Mouse (Mus musculus) thymus, postnatal 25 days (tissue): ENCODE results near the gene Elk3.

Experiments used
- DNase-seq: peaks from one replicate; pipeline ENCODE4 v3.0.0; 2022

Gene Elk3

DNA sequence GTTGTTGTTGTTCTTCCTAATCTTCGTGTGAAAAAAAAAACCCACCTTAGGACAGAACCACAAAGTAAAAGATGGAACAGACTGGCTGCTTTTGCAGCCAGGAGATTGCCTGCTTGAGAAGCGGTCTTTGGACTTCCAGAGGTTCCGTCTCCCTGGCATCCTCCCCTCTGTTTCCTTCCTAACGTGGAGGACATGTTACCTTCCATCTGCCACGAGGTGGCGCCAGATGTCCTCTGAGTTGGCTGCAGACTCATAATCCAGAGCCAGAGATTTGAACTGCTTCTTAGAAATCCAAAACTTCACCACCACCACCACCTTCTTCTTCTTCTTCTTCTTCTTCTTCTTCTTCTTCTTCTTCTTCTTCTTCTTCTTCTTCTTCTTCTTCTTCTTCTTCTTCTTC lies 19.1 kb downstream of the Elk3 start:
- DNase-seq, result peak; percentile 84

- no peak for DNase-seq
Observed at GRCm38 (mm10) chr10:93291352-93291751, 19.6 kb downstream of the Elk3 start.

DNA sequence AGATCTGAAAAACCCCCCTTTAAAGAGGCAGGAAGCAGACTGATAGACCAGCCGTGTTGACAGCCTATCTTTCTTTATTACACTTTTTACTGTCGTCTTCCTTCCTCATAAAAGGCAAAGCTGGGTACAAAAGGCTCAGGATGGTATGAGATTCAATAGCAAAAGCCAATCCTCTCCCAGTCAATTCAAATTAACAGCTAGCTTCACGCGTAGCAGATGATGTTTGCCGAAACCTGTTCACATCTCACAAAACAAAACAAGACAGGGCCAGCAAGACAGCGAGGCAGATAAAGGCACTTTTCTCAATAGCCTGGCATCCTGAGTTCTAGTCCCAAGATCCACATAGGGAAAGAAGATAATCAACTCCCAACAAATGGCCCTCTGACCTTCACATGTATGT lies 21.5 kb downstream of the Elk3 start:
- DNase-seq, result no peak

DNA sequence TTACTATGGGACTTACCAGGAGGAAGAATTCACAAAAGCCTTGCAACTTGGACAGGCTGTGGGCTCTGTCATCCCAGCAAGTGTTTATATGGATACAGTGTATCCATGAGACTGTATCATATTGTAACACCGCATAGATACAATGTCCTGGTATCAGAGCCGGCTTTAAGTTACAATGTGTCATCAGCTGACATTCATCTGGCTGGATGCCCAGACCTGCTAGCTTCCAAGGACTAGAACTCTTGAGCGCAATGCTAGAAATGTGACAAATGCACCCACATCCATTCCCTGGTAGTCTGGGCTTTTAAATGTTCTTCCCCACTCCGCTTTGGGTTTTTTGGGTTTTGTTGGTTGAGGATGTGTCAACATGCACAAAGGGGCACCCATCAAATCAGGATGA lies 22.6 kb downstream of the Elk3 start:
- no peak for DNase-seq

GRCm38 (mm10) chr10:93287551-93288145 lies 23.3 kb downstream of the Elk3 start:
- no peak for DNase-seq

DNA sequence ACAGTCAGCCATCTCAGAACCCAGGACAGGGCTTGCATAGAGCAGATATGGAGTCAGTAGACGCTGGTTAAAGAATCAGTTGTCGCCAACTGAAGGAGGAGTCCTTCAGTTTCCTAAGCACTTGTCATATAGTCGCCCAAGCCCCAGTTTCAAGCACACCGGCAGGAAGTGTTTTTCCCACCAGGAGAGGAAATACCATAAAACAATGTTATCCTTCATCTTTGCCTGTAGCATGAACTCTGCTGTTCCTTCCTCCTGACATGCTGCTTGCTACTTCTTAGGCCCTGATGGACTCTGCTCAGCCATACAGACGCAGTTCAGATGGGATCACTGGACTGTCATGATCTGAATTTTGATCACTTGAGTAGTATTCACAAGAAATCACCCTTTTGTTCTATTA lies 25.4 kb downstream of the Elk3 start:
- no peak for DNase-seq

GRCm38 (mm10) chr10:93283258-93283657 lies 27.7 kb downstream of the Elk3 start:
- peak; percentile 47 for DNase-seq

DNA sequence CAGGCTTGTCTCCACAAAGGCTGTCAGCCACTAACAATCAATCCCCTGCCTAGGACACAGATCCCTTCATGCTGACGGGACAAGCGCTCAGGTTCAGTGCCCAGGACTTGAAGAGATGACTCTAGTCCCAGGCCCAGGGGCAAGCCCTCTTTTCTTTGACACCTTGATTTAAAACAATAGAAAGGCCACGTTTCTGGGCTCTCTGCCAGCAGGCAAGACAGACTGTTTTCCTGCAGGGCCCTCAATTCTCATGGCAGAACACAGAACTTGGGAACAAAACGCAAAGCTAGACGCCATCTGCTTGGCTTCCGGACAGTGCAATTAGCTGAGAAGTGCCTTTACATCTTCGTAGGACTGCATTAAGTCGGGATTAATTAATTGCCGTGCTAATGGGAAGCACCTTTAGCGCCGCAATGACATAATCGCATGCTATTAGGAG lies 28.4 kb downstream of the Elk3 start:
- no peak for DNase-seq

DNA sequence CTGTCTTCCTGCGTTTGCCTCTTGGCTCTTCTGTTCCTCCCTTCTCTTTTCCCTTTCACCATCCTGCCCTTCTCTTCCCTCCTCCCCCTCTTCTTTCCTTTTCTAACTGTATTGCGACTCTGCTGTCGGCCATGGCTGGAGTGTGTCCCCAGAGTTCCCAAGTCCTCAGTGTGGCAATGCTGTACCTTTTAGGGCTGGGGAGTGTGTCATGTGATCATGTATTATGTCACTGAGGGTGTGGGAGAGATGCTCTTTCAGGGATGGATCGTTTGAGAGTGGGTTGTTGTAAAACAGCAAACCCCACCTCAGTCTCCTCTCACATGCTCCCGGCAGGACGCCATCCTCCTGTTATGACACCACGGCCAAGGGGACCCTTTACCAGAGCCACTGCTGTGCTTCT lies 29.8 kb downstream of the Elk3 start:
- no peak for DNase-seq

GRCm38 (mm10) chr10:93280586-93280985 lies 30.3 kb downstream of the Elk3 start:
- DNase-seq, result no peak

DNA sequence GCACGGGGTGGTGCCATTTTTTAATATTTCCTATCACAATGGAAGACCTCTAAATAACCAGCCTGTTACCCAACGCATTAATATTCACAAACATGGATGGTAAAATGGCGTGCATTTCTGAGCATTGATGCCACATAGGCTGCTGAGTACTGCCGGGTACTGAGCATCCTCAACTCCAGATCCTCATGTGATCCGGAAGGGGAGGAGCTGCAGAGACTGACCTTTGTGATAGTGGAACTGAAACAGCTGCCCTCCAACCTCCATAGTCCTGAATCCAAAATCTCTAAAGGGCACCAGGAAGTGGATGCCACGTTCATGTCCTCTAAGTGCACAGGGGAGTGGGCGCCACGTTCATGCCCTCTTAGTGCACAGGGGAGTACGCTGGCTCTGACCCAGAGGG lies 31.9 kb downstream of the Elk3 start:
- DNase-seq, result no peak

DNA sequence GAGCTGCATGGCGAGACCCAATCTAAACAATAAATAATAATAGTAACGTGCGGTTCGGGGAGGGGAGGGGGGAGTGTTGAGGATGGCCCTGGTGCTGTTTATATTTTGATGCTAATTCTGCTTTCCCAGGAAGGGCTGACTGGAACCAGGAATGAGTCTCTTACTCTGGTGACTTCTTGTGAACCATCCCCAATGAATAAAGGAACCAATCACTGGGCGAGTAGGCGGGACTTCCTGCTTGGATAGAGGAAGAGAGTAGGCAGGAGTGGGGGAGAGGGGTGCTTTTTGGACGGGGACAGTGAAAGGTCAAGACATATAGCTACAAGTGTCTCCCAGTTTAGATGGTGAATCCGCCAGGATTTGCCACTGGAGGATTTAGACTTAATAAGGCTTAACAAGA lies 32.6 kb downstream of the Elk3 start:
- no peak for DNase-seq

DNA sequence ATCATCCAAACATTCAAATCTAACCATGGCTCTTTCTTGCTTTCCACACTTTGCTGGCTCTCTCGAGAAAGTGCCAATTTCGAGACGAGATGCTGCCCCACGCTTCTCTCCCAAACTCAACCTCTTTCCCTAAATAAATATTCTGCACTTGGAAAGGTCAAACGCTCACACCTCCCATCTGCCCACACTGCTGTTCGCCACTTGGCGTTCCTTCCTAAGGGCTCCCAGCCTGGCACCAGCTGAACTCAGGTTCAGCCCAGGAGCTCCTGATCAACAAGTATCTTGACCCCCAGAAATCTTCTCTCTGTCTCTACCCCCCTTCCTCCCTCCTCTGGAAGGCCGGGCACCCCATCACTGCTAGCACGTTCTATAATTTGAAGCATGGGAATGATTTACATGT lies 34.1 kb downstream of the Elk3 start:
- DNase-seq, result no peak

DNA sequence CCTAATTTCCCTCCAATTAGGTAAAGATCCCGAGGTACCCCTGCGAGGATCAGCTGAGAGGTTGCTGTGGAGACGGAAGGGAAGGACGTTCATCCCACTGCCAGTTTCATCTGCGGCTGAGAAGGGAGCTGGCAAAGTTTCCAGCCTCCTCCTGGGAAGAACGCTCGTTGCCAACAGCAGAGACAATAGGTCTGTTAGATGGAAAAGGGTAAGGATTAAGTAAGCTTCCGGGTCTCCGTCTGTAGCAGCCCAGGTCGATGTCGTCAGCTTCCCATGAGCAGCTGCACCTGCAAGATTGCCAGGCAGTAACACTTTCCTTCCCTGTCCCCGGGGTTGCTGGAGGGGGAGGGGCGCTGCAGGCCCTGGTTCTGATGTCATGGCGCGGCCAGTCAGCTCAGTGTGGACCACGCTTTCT lies 34.6 kb downstream of the Elk3 start:
- DNase-seq, result no peak

- DNase-seq, result no peak
Observed at GRCm38 (mm10) chr10:93275212-93276136, 35.5 kb downstream of the Elk3 start.

DNA sequence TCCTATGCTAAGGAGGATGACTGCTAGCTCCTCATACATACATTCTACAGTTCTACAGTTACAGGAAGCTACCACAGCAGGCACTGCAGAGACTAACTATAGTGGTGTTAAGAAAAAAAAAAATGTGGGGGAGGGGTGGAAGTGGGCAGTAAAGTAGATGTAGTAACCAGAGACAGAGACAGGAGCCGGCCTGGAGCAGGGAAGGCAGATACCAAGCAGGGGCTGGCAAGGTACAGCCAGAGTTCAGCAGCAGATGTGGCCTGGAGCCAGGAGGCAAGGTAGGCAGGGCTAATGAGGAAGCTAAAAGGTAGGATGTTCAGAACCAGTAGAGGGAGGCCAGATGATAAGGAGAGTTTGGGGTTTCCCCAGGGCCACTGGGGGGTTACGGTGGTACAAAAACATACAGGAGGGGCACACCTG lies 36.6 kb downstream of the Elk3 start:
- no peak for DNase-seq

DNA sequence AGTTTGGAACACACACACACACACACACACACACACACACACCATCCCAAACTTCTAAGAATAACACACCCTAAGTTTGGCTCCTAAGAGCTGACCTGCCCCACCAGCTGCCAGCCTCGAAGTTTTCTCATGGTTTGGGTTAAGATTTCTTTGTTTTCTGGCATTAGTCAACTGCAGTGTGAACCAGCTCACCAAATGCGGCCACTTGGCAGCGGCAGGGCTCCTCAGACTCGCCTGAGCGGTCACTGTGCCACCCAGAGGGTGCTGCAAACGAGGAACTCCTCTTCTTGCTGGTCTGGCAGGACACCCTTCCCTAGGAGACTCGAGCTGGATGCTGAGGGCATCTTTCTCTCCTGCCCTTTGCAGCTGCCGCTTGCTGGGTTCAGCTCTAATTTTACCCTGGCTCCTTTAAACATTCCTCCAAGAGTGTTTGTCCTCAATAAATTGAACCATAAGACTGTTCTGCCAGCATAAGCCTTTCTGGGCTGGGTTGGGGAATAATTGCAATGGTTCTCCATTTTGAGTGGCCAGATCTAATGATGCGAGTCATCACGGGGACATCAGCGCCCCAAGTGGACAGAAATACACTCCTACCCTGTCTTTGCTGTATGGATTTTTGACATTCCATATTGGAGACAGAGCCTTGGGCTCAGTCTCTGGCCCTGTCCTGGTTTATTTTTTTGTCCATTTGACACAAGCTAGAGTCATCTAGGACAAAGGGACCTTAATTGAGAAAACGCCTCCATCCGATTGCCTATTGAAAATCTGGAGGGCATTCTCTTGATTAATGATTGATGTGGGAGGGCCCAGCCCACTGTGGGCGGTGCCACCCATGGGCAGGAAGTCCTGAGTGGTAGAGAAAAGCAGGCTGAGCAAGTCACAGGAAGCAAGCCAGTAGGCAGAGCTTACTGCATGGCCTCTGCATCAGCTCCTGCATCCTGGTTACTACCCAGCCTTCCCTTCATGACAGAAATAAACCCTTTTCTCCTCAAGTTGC lies 37.7 kb downstream of the Elk3 start:
- peak; percentile 52 for DNase-seq

DNA sequence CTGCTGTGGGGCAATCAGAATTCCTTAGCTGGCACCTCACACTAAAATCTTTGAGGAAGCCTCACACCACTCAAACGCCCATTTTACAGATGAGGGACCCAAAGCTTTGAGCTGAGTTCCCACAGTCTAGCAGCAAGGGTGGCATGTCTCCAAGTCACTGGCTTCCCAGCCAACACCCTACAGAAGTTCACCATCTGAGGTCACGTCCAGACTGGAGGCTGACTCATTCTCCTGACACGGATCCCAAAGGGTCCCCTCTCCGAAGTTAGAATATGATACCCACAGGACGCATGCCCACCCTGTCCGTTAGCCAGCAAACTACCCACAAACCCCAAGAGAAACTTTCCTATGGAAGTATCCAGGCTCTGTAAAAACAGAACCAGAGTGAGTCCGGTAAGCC lies 39.1 kb downstream of the Elk3 start:
- DNase-seq, result no peak

GRCm38 (mm10) chr10:93270889-93271460 lies 40.0 kb downstream of the Elk3 start:
- DNase-seq, result no peak

DNA sequence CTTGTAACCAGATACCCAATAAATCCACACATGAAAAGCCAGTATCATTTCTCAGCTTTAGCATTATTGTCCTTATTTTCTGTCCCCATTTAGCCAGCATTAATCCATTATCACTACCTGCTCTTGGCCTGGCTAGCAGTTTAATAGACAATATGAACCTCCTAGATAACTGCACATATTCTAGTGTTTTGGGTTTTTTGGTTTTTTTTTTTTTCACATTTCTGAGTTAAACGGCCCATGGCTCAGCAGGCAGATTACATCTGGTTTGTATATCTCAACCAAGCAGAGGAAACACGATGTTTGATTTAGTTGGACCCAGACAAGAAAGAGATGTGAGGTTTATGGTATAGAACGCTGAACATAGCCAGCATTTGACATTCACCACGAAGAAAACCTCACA lies 41.2 kb downstream of the Elk3 start:
- no peak for DNase-seq

DNA sequence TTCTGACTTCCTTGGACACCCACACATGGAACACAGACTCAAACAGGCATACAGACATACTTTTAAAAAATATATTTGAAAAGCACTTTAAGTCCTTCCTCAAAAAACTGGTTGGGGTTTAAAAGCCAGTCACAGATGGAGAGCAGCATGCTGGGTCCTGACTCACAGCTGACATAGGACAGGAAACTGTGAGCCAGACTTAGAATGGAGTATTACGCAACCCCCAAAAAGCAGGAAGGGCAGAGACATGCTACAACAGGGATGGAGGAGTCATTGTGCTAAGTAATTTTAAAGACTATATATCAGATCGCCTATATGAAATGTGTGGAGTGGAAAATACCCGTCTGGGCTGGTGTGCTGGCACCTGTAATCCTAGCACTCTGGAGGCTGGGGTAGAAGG lies 42.6 kb downstream of the Elk3 start:
- DNase-seq, result no peak

DNA sequence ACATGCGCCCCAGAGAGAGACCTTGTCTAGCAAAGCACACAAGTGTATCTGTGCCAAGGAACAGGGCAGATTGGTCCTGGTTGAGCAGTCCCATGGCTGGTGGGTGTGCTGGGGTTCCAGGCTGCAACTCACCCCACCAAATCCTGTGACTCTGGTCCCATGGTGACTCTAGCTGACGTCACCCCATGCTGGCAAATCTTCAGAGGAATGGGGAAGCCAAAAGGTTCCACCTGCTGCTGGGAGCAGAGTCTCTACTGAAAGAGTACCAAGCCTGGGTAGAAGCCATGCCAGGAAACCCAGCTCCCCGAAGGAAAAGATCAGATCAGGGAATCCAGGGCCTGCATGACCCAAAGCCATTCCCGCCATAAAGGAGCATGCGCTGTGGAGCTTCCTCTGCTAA lies 43.4 kb downstream of the Elk3 start:
- no peak for DNase-seq

DNA sequence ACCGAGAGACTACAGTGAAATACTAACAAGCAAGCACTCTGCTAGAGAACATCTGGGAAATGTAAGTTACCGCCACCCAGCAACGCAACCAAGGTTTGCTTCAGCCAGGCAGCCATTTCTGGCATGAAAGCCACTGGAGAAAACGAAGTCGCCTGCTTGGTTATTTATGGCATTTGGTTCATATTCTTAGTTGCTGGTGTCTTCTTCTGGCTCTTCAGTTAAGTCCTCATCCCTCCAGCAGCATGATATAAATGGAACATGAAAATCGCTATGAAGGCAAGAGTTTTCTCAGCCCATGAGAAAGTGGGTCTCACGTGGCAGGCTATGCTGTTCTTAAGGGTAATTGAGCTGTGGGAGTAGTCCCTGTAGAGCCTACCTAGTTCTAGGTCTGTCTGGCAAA lies 44.4 kb downstream of the Elk3 start:
- no peak for DNase-seq
